Mouse (Mus musculus): ENCODE results near the gene Nipa2. TPM values are rescaled to one million over a fixed set of nuclear protein-coding genes. Genes with fewer than 3 reads are reported as not detected.
"Not testable (repeated sequence)": the region's sequence is repeated elsewhere in the genome, so short reads cannot be mapped to it uniquely, and the experiment has no call there.

Nipa2 gene
- polyA plus RNA-seq, 1 experiment = 24.3 TPM

DNA sequence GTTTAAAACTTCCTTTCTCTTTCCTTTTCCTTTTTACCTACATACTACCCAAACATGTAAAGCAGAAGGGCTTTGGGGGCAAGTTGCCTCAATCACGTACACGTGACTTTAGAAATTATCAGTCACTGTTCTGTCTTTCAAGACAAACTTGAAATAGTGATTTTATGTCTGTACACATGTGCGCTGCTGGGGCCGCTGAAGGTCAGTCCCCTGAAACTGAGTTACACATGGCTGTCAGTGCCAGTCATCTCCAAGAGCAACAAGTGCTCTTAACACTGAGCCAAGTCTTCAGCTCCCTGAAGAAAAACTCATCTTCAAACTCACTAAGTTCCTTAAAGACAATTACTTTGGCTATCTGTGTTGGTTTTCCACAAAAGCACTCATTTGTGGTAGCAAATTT is 4.4 kb downstream of the Nipa2 start:
- no peak overlapping the region for H3K4me3 ChIP-seq (ENCODE audit: insufficient read depth, low read length)
- H3K27ac ChIP-seq (ENCODE audit: insufficient read depth, low read length) = no peak overlapping the region
- no peak for TF ChIP-seq CTCF (IDR thresholded peaks at IDR 0.05; ENCODE audit: extremely low read depth, insufficient read depth, low read length)
- TF ChIP-seq POLR2A (IDR thresholded peaks at IDR 0.05; ENCODE audit: extremely low read depth, insufficient read depth, low read length) = no peak
- no peaks in the 10 kb centered on the region; the same call in 1 of the 2 replicates for H3K4me1 ChIP-seq (ENCODE audit: control insufficient read depth, insufficient read depth, low read length)

DNA sequence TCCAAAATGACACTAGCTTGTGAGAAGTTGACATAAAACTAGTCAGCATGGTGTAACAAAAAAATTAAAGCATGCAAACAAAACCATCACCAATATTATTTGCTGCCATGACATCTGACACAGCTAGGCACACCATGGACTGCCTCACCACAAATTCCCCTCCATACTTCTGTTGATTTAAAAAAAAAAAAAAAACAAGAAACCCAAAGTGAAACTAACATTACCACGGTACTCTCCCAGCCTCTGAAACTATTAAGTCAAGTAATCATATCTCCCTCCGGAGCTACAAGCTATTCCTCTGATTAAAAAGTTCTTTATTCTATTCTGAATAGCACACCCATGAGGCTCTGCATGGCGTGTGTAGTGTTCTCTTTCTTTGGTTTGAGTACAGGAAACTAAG is 5.1 kb downstream of the Nipa2 start:
- Histone ChIP-seq H3K4me3 (ENCODE audit: insufficient read depth, low read length) (no peak overlapping the region), H3K27ac (ENCODE audit: insufficient read depth, low read length) (no peak overlapping the region), H3K4me1 (ENCODE audit: control insufficient read depth, insufficient read depth, low read length) (no peaks in the 10 kb centered on the region; the same call in 1 of the 2 replicates)
- TF ChIP-seq POLR2A (IDR thresholded peaks at IDR 0.05; ENCODE audit: extremely low read depth, insufficient read depth, low read length) (no peak), CTCF (IDR thresholded peaks at IDR 0.05; ENCODE audit: extremely low read depth, insufficient read depth, low read length) (no peak)

DNA sequence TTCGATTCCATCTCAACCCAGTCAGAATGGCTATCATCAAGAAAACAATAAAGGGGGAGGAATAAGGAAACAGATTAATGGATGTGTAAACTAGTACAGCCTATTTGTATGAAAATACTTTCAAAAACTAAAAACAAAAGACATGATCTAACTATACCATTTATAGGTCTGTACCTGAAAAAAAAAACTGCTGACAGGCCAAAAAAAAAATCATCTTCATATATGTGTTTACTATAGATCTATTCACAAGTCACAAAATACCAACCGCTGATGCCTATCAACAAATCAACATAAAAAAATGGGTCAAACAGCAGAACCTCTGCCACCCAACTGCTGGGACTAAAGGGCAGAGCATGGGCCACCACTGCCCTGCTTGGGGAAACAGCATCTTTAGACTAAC is 6.2 kb downstream of the Nipa2 start:
- Histone ChIP-seq H3K4me3 (ENCODE audit: insufficient read depth, low read length) (no peak overlapping the region), H3K27ac (ENCODE audit: insufficient read depth, low read length) (no peak overlapping the region), H3K4me1 (ENCODE audit: control insufficient read depth, insufficient read depth, low read length) (no peaks in the 10 kb centered on the region; the same call in 1 of the 2 replicates)
- no peak for TF ChIP-seq POLR2A (IDR thresholded peaks at IDR 0.05; ENCODE audit: extremely low read depth, insufficient read depth, low read length)
- no peak for TF ChIP-seq CTCF (IDR thresholded peaks at IDR 0.05; ENCODE audit: extremely low read depth, insufficient read depth, low read length)

DNA sequence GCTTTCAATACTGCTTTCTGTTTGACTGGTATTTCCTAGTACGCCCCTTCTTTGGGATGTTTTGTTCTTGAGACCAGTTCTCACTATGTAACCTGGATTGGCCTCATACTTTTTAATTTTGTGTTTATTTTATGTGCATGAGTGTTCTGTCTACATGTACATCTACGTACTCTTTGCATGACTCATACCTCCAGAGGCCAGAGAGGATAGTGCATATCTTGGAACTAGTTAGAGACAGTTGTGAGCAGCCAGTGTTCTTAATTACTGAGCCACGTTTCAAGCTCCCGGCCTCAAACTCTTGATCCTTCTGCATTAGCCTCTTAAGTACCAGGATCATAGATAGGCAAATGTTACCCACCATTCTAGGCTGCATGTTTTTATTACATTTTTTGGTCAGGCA is 23.9 kb downstream of the Nipa2 start:
- H3K27ac ChIP-seq (ENCODE audit: insufficient read depth, low read length) = no peak overlapping the region
- no peaks in the 10 kb centered on the region for H3K4me1 ChIP-seq (ENCODE audit: control insufficient read depth, insufficient read depth, low read length)

DNA sequence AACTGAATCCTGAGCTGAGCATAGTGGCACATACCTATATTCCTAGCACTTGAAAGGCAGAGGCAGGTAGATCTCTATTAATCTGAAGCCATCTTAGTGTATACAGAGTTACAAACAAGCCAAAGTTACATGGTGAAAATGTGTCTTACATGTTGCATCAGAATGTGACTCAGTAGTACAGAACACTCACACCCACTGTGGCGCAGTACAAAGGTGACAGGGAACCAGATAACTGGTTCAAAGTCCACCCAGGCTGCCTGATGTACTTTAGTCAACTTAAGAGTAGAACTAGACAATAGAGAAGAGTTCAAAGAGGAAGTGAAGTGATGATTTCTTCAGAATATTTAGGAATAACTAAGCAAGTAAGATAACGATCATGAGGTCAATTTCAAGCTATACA is 27.3 kb downstream of the Nipa2 start:
- Histone ChIP-seq H3K4me3 (ENCODE audit: insufficient read depth, low read length) (no peak overlapping the region), H3K27ac (ENCODE audit: insufficient read depth, low read length) (no peak overlapping the region), H3K4me1 (ENCODE audit: control insufficient read depth, insufficient read depth, low read length) (no peaks in the 10 kb centered on the region)
- TF ChIP-seq CTCF (IDR thresholded peaks at IDR 0.05; ENCODE audit: extremely low read depth, insufficient read depth, low read length) (no peak), POLR2A (IDR thresholded peaks at IDR 0.05; ENCODE audit: extremely low read depth, insufficient read depth, low read length) (no peak)

More for the DNA sequence above, 23.9 kb downstream of the Nipa2 start:
- H3K4me3 ChIP-seq (ENCODE audit: insufficient read depth, low read length) = no peak overlapping the region
- TF ChIP-seq CTCF (IDR thresholded peaks at IDR 0.05; ENCODE audit: extremely low read depth, insufficient read depth, low read length) = no peak
- no peak for TF ChIP-seq POLR2A (IDR thresholded peaks at IDR 0.05; ENCODE audit: extremely low read depth, insufficient read depth, low read length)

DNA sequence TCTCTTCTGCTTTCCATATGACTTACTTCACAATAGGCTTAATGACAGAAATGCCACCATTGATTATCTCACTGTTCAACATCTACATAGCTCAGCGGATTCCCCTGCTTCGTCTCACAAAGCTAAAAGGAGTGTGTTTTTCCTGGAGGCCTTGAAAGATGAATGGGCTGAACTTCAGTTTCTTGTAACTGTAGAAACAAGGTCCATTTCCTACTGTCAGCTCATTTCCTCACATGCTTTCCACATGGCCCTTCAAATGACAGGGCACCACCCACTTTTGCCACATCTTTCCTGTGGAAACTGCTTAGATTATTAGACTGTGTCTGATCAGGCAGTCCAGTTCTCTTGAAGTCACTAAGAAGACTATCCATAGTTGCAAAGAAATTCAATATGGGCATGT is 33.6 kb downstream of the Nipa2 start:
- no peak overlapping the region for H3K27ac ChIP-seq (ENCODE audit: insufficient read depth, low read length)
- TF ChIP-seq POLR2A (IDR thresholded peaks at IDR 0.05; ENCODE audit: extremely low read depth, insufficient read depth, low read length) (no peak), CTCF (IDR thresholded peaks at IDR 0.05; ENCODE audit: extremely low read depth, insufficient read depth, low read length) (no peak)
- H3K4me1 ChIP-seq (ENCODE audit: control insufficient read depth, insufficient read depth, low read length) = no peaks in the 10 kb centered on the region
- no peak overlapping the region for H3K4me3 ChIP-seq (ENCODE audit: insufficient read depth, low read length)

DNA sequence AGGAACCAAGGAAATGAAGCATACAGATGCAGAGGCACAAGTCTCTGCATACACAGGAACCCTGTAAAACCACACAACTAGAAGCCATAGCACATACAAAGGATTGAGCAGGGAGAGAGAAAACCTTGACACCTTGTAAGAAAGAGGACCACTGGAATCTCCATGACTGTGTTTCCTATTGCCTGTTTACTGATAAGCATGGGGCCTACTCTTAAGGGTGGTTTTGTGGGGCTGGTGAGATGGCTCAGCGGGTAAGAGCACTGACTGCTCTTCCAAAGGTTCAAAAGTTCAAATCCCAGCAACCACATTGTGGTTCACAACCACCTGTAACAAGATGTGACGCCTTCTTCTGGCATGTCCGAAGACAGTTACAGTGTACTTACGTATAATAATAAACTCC is 35.0 kb downstream of the Nipa2 start:
- Histone ChIP-seq H3K4me1 (ENCODE audit: control insufficient read depth, insufficient read depth, low read length) (no peaks in the 10 kb centered on the region), H3K4me3 (ENCODE audit: insufficient read depth, low read length) (no peak overlapping the region), H3K27ac (ENCODE audit: insufficient read depth, low read length) (no peak overlapping the region)
- no peak for TF ChIP-seq CTCF (IDR thresholded peaks at IDR 0.05; ENCODE audit: extremely low read depth, insufficient read depth, low read length)

DNA sequence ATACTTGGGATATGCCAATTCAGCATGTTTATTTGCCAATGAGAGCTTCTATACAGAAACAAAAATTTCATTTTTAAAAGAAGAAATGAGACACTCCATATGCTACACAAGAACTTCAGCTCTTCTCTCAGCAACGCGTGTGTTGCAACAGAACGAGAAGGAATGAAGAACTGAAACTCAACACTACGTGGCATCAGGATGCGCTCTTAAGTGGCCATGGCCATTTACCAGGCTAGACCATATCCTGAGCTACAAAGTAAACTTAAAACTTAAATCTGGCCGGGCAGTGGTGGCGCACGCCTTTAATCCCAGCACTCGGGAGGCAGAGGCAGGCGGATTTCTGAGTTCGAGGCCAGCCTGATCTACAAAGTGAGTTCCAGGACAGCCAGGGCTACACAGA is 43.9 kb downstream of the Nipa2 start:
- not testable (repeated sequence) for H3K4me1 ChIP-seq (ENCODE audit: control insufficient read depth, insufficient read depth, low read length); H3K4me3 ChIP-seq (ENCODE audit: insufficient read depth, low read length); H3K27ac ChIP-seq (ENCODE audit: insufficient read depth, low read length)

DNA sequence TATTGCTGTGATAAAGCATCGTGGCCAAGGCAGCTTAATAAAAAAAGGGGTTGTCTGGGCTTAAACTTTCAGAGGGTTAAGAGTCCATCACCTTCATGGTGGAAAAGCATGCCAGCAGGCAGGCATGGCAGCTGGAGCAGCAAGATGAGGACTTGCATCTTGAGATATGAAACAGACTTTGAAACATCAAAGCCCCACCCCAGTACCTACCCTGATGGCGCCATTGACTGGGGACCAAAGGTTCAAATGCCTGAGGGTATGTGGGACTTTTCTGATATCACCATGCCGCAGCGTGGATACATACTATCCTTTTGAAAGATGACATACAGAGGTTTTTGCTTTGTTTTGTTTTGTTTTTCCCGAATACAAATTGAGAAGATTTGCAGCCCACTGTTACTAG is 50.2 kb downstream of the Nipa2 start:
- Histone ChIP-seq H3K27ac (ENCODE audit: insufficient read depth, low read length) (peak overlapping the region; percentile 39; the same call in 1 of the 2 replicates), H3K4me3 (ENCODE audit: insufficient read depth, low read length) (no peak overlapping the region)

DNA sequence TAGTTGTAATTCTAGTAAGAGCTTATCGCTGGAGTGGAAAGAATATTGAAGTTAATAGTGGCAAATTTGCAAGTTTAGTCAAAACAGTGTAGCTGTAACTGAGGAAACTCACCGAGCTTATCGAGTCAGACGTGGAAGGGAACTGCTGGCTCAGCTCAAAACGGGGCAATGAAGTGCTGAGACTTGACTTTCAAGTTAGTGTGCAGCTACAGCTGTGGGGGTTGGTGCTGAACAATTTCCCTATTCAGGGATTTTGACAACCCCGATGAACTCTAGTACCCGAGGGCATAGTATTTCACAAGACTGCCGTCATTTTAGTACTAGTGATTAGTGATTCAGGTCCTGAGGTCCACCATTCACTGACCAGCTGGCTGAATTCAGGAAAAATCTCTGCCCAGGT is 50.9 kb downstream of the Nipa2 start:
- Histone ChIP-seq H3K4me1 (ENCODE audit: control insufficient read depth, insufficient read depth, low read length) (no peaks in the 10 kb centered on the region), H3K27ac (ENCODE audit: insufficient read depth, low read length) (peak overlapping the region; percentile 39; the same call in 1 of the 2 replicates), H3K4me3 (ENCODE audit: insufficient read depth, low read length) (no peak overlapping the region)
- no peak for TF ChIP-seq CTCF (IDR thresholded peaks at IDR 0.05; ENCODE audit: extremely low read depth, insufficient read depth, low read length)
- TF ChIP-seq POLR2A (IDR thresholded peaks at IDR 0.05; ENCODE audit: extremely low read depth, insufficient read depth, low read length) = no peak

More for the DNA sequence above, 50.2 kb downstream of the Nipa2 start:
- TF ChIP-seq POLR2A (IDR thresholded peaks at IDR 0.05; ENCODE audit: extremely low read depth, insufficient read depth, low read length) (no peak), CTCF (IDR thresholded peaks at IDR 0.05; ENCODE audit: extremely low read depth, insufficient read depth, low read length) (no peak)
- H3K4me1 ChIP-seq (ENCODE audit: control insufficient read depth, insufficient read depth, low read length) = no peaks in the 10 kb centered on the region

DNA sequence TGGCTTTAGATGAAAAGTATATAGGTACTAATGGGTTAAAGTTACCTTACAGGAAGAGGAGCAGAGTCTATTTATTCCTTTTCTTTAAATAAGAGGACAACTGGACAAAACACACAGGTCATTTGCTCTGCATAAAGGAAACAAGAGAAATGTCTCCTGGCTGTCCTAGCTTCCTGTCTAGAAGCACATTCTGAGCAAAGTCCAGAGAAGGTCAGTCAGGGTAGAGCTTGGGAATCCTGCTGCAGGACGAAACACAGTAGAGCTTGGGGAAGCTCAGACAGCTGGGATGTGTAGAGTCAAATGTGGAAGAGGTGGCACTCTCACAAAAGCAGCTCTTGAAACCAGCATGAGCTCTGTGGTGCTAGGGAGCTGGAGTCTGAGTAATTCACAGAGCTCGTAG is 51.9 kb downstream of the Nipa2 start:
- TF ChIP-seq POLR2A (IDR thresholded peaks at IDR 0.05; ENCODE audit: extremely low read depth, insufficient read depth, low read length) (no peak), CTCF (IDR thresholded peaks at IDR 0.05; ENCODE audit: extremely low read depth, insufficient read depth, low read length) (no peak)

More for the DNA sequence above, 51.9 kb downstream of the Nipa2 start:
- no peaks in the 10 kb centered on the region for H3K4me1 ChIP-seq (ENCODE audit: control insufficient read depth, insufficient read depth, low read length)
- H3K4me3 ChIP-seq (ENCODE audit: insufficient read depth, low read length) = no peak overlapping the region
- no peak overlapping the region for H3K27ac ChIP-seq (ENCODE audit: insufficient read depth, low read length)

All from cortical plate, adult 2 months (tissue).